Mouse (Mus musculus) liver, adult 2 months (tissue): Measurements from ENCODE around the gene Cant1.

Experiments
- CTCF ChIP-seq: fragments of 200-500 bp; IDR thresholded peaks from 2 replicates; pipeline ENCODE4 v1.5.1; 2011; ENCODE audit warnings: low read depth, low read length, control low read depth
- POLR2A ChIP-seq: fragments of 200-500 bp; IDR thresholded peaks from 2 replicates; pipeline ENCODE4 v1.6.1; 2011; ENCODE audit warnings: low read length, control low read depth; ENCODE audit not compliant: insufficient read depth; ENCODE audit errors: extremely low read depth

DNA sequence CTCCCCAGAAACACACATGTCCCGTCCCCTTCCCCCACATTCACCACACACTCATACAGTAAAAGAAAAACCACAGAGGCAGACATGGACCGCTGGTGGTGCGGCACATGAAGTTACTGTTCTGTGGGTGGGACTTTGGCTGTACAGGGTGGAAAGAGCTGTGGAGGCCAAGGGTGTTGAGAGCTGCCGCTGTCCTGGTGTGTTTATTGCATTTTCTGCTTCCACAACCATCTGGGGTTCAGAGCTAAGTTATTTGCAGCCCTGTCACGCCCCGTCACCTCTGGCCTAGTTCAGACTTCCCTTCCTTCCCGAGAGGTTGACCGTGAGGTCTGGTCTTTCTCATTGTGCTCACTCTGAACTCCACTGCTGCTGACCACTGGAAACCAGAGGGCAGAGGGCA is 40.2 kb upstream of the Cant1 start:
- TF ChIP-seq POLR2A (no peak), CTCF (no peak)
